Mouse (Mus musculus) ES-E14 (cell line): ENCODE data around the gene Kif5c.

Experiments
- CHD2 ChIP-seq: IDR thresholded peaks from 2 replicates; pipeline ENCODE4 v1.6.1; 2014; ENCODE audit warnings: mild to moderate bottlenecking, low read depth, low read length, inconsistent platforms
- HCFC1 ChIP-seq: IDR thresholded peaks from 2 replicates; pipeline ENCODE4 v1.6.1; 2012; ENCODE audit warnings: low read length, inconsistent platforms, borderline replicate concordance; ENCODE audit not compliant: insufficient read depth

DNA sequence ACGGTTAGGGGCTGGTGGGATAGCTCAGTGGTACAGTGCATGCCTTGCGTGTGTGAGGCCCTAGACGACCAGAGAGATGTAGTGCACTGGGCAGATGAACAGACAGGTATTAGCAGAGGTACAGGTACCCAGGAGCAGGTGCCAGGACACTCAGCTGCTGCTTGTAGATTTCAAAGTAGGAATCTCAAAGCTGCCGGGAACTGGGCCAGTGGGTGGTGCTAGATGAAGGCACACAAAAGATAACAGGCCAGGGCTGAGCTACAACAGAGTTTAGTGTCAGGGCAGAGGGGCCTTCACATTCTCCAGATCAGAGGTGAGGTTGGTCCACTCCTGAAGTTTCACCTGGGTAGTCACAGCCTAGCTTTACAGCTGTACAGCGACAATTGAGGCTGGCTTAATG is 72.3 kb downstream of the Kif5c start:
- TF ChIP-seq CHD2 (no peak), HCFC1 (no peak)
